Mouse (Mus musculus) lung, embryonic 14.5 days (tissue): ENCODE data around the gene Nme1. TPM values are rescaled to one million over a fixed set of nuclear protein-coding genes. Genes with fewer than 3 reads are reported as not detected.

Experiments used
- ATAC-seq: fragments of 200-750 bp; cut with Nextera tagmentation; 2 replicates; pipeline ENCODE4 v1.8.0; 2017; ENCODE audit warnings: mild to moderate bottlenecking, moderate TSS enrichment, moderate library complexity; ENCODE audit not compliant: insufficient read depth
- DNase-seq: peaks from one replicate; pipeline ENCODE4 v3.0.0-alpha.2; 2015
- H3K27ac ChIP-seq: fragments of 300-500 bp; sonication (generic); 2 replicates; pipeline ENCODE4 v1.5.1; 2014; ENCODE audit warnings: low read depth, mild to moderate bottlenecking, moderate library complexity
- H3K27me3 ChIP-seq: fragments of 300-500 bp; sonication (generic); 2 replicates; pipeline ENCODE4 v1.6.1; 2014; ENCODE audit warnings: low read length, control low read depth; ENCODE audit not compliant: insufficient read depth
- H3K36me3 ChIP-seq: fragments of 300-500 bp; sonication (generic); 2 replicates; pipeline ENCODE4 v1.6.1; 2014; ENCODE audit warnings: control low read depth; ENCODE audit not compliant: insufficient read depth
- H3K4me1 ChIP-seq: fragments of 300-500 bp; sonication (generic); 2 replicates; pipeline ENCODE4 v1.6.1; 2014; ENCODE audit warnings: antibody characterized with exemption, control low read depth; ENCODE audit not compliant: insufficient read depth
- H3K4me2 ChIP-seq: fragments of 300-500 bp; sonication (generic); 2 replicates; pipeline ENCODE4 v1.6.1; 2014; ENCODE audit warnings: mild to moderate bottlenecking
- H3K4me3 ChIP-seq: fragments of 300-500 bp; sonication (generic); 2 replicates; pipeline ENCODE4 v1.5.1; 2014; ENCODE audit warnings: low read depth, low read length
- H3K9ac ChIP-seq: fragments of 300-500 bp; sonication (generic); 2 replicates; pipeline ENCODE4 v1.6.1; 2014
- H3K9me3 ChIP-seq: fragments of 300-500 bp; sonication (generic); 2 replicates; pipeline ENCODE4 v1.6.1; 2016; ENCODE audit warnings: low read depth, low read length, control low read depth
- CTCF ChIP-seq: IDR thresholded peaks from 2 replicates; pipeline ENCODE4 v1.5.1; 2016; ENCODE audit warnings: antibody characterized with exemption, low read depth
- WGBS: fragments of 180-500 bp; shearing (Covaris S2); extraction: QIAGEN DNeasy Blood & Tissue Kit; methylation state at CpG from one replicate; pipeline ENCODE4 v1.1.7; 2014; 5-methylcytosine and 5-hydroxymethylcytosine counted together
- polyA plus RNA-seq: library from polyadenylated mRNA; unstranded; fragments of >200 nt; fragmentation: Nextera tagmentation; extraction: Ambion mirVana; gene quantifications from 2 replicates; pipeline ENCODE4 v1.2.1, GENCODE M21; 2014

Gene Nme1
- polyA plus RNA-seq, 1 experiment from 2014 or later = 197 TPM

DNA sequence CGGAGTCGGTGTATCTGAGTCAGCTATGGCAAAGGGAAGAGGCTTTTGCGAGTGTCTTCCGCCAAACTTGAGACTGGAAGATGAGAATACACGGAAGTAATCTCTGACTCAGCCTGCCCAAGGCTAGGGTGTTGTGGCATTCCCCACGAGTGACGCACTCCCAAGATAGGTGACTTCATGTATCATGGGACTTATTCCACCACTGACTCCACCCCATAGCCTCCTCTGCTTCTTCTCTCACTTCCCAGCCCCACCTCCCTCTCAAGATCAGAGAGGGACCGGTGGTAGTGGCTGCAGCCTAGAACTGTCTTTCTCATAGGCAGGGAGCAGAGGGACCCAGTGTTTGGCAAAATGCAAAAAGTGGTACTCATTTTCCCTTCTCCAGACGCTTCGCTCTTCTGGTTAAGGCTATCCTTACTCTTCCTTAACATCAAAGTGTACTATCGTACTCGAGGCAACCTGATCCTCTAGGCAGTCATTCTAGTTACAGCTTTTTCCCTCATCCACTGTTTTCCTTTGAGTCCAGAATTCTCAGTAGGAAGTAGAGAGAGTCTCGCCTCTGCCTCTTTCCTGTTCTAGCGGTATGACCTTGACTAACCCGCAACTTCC lies 26.9 kb upstream of the Nme1 start:
- H3K4me1 ChIP-seq = peaks cover 2% of the 10 kb centered on the region; the same call in 1 of the 2 replicates
- WGBS = 4% methylated on average over 15 of the region's 15 CpGs
- no peaks in the 10 kb centered on the region for H3K27me3 ChIP-seq

DNA sequence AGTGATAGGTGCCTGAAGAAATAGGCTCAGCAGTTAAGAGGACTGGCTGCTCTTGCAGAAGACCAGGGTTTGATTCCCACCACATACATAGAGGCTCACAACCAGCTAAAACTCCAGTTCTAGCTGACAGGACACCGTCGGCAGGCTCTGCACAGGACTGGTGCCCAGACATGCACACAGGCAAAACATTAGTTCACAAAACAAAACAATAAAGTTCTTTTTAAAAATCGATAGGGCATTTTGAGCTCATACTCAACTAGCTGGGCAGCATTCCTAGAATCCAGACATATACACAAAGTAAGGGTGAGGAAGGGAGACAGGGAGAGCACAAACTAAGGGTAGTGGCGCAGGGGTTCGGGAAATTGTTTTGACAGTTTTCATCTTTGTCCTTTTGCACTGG lies 26.2 kb upstream of the Nme1 start:
- Histone ChIP-seq H3K27me3 (no peaks in the 10 kb centered on the region), H3K36me3 (0 out of 2 replicates have a peak, but pooled peaks cover 3% of the 10 kb centered on the region), H3K4me1 (peaks cover 2% of the 10 kb centered on the region; the same call in 1 of the 2 replicates), H3K27ac (peak overlapping the region; percentile 97), H3K4me2 (peak overlapping the region; percentile 82), H3K4me3 (peak overlapping the region; percentile 96), H3K9me3 (no peaks in the 10 kb centered on the region), H3K9ac (peak overlapping the region; percentile 69; the same call in 1 of the 2 replicates)
- 40% methylated on average over 5 of the region's 5 CpGs for WGBS
- ATAC-seq (no peak), DNase-seq (no peak)
- TF ChIP-seq CTCF = no peak

More for the DNA sequence above, 26.9 kb upstream of the Nme1 start:
- Histone ChIP-seq H3K4me2 (peak overlapping the region; percentile 82), H3K27ac (peak overlapping the region; percentile 97), H3K4me3 (peak overlapping the region; percentile 96), H3K9ac (peak overlapping the region; percentile 69), H3K9me3 (no peaks in the 10 kb centered on the region), H3K36me3 (0 out of 2 replicates have a peak, but pooled peaks cover 3% of the 10 kb centered on the region)
- DNase-seq (peak; percentile 75), ATAC-seq (peak; percentile 72)
- no peak for TF ChIP-seq CTCF

DNA sequence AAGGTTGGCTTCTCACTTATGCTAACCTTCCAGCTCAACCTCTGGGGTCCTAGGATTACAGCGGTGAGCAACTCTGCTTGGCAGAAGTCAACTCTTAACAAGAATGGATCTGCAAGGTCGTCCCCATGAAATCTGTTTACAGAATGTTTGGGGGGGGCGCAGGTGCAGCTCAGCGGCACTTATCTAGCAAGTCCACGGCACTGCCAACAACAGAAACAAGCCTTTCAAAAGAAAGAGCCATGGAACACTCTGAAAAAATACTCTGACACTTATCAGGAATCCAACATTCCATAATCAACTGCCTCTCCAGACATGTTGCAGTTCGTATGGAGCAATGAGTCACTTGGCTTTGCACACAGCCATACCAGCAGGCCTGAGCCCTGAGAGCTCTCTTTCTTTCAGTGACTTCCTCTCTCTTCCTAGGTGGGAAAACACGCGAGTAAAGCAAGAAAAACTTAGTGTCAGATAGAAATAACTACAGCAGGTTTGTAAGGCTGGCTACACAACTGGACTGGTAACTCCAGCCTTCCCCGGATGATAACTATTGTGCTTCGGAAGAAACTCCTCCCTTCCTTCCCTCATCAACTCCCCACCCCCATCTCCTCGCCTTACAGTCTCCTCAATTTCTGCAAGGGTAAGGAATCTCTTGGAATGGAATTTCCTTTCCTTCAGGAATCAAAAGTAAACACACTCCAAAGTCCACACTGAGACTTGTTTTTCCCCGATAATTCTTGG lies 20.2 kb upstream of the Nme1 start:
- Histone ChIP-seq H3K36me3 (no peaks in the 10 kb centered on the region), H3K9me3 (no peaks in the 10 kb centered on the region), H3K4me2 (no peak overlapping the region), H3K4me1 (no peaks in the 10 kb centered on the region; the same call in none of the 2 replicates), H3K27me3 (no peaks in the 10 kb centered on the region), H3K4me3 (no peak overlapping the region), H3K27ac (peak overlapping the region; percentile 48), H3K9ac (0 out of 2 replicates have a peak overlapping the region, but pooled peaks have one; percentile 20)
- ATAC-seq (peak; percentile 49; the same call in 1 of the 2 replicates), DNase-seq (peak; percentile 52)
- WGBS = 36% methylated on average over 12 of the region's 12 CpGs
- TF ChIP-seq CTCF = no peak

DNA sequence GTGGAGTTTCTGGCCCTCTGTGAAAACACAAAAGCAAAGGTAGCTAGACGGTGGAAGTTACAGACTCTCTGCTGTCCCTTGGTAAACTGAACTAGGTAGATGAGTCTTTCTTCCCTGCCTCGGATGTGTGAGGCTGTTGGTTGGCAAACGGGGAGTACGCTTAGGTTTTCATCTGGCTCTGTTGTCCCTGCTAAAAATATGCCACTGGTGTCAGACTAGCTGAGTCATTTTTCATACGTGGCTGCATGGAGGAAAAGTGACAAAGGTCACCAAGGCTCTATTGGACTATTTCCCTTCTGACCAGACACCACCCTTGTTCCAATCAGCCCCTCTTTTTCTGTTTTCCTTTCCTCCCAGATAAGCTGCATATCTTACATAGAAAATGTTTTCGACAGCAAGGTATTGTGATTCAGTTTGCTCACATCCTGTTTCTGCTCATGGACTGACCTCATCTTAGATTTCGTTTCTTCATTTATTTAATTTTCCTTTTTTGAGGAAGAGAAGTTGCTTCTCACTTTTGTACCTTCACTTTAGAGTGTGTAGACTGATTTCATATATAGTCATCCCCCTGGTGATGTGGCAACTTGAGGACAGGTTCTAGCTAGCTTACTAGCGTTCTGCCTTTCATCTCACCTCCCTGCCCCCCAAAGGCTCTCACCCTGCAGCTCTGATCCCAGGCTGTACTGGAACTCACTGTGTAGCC lies 19.5 kb upstream of the Nme1 start:
- H3K36me3 ChIP-seq = no peaks in the 10 kb centered on the region
- 53% methylated on average over 8 of the region's 8 CpGs for WGBS
- H3K9ac ChIP-seq = no peak overlapping the region

DNA sequence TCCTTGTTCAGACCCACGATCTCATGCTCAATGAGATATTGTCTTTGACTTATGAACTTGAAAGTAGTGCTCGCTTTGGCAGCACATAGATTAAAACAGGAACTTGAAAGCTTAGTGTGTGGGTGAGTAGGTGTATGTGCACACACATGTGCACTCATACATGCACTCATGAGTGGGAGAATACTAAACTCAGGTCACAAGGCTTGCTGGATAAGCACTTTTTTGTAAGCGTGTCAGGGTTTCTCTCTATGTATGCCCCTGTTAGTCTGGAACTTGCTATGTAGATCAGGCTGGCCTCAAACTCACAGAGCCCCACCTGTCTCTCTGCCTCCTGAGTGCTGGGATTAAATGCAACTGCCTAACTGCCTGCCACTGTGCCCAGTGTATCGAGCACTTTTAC lies 18.7 kb upstream of the Nme1 start:
- H3K9me3 ChIP-seq = no peaks in the 10 kb centered on the region
- DNase-seq (no peak), ATAC-seq (no peak)
- no peak overlapping the region for H3K4me3 ChIP-seq
- TF ChIP-seq CTCF = no peak
- H3K4me1 ChIP-seq = no peaks in the 10 kb centered on the region; the same call in none of the 2 replicates
- no peak overlapping the region for H3K9ac ChIP-seq
- 84% methylated on average over 4 of the region's 4 CpGs for WGBS
- no peaks in the 10 kb centered on the region for H3K27me3 ChIP-seq
- no peaks in the 10 kb centered on the region for H3K36me3 ChIP-seq
- H3K4me2 ChIP-seq = no peak overlapping the region
- peak overlapping the region; percentile 48; the same call in 1 of the 2 replicates for H3K27ac ChIP-seq

More for the DNA sequence above, 19.5 kb upstream of the Nme1 start:
- Histone ChIP-seq H3K4me1 (no peaks in the 10 kb centered on the region; the same call in none of the 2 replicates), H3K27ac (peak overlapping the region; percentile 48), H3K9me3 (no peaks in the 10 kb centered on the region), H3K27me3 (no peaks in the 10 kb centered on the region), H3K4me3 (no peak overlapping the region), H3K4me2 (no peak overlapping the region)
- DNase-seq (no peak), ATAC-seq (no peak)
- no peak for TF ChIP-seq CTCF

DNA sequence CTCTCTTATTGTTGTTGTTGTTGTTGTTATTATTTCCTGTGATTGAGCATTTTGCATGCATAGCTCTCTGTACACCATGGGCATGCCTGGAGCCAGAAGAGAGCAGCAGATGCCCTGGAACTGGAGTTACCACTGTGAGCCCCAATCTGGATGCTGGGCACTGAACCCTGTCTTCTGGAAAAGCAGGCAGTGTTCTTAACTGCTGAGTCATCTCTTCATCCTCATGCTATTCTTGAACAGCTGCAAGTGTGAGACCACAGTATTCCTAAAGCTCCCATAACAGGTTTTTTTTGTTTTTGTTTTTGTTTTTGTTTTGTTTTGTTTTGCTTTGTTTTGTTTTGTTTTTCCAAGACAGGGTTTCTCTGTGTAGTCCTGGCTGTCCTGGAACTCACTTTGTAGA lies 18.0 kb upstream of the Nme1 start:
- Histone ChIP-seq H3K9me3 (no peaks in the 10 kb centered on the region), H3K4me3 (no peak overlapping the region), H3K9ac (no peak overlapping the region), H3K36me3 (no peaks in the 10 kb centered on the region), H3K27me3 (no peaks in the 10 kb centered on the region), H3K27ac (no peak overlapping the region), H3K4me2 (no peak overlapping the region), H3K4me1 (no peaks in the 10 kb centered on the region; the same call in none of the 2 replicates)
- no peak for TF ChIP-seq CTCF
- DNase-seq (no peak), ATAC-seq (no peak)
